Mouse (Mus musculus): ENCODE data around the gene Prkag3. TPM values are rescaled to one million over a fixed set of nuclear protein-coding genes. Genes with fewer than 3 reads are reported as not detected.

The Prkag3 gene
- polyA plus RNA-seq, 1 experiment from 2014 or later = 0.40 TPM

- no peak overlapping the region for H3K4me2 ChIP-seq
- no peak overlapping the region for H3K4me3 ChIP-seq (replicated peaks)
- 86% methylated on average over 4 of the region's 4 CpGs for WGBS
- peaks cover 8% of the 10 kb centered on the region; the same call in 1 of the 2 replicates for H3K27me3 ChIP-seq (replicated peaks)
- H3K9me3 ChIP-seq (replicated peaks) = no peaks in the 10 kb centered on the region
- no peaks in the 10 kb centered on the region for H3K36me3 ChIP-seq
- peaks cover 11% of the 10 kb centered on the region for H3K4me1 ChIP-seq
- no peak for ATAC-seq (ENCODE audit: low FRiP score)
- no peak overlapping the region for H3K9ac ChIP-seq (replicated peaks)
- H3K27ac ChIP-seq (replicated peaks) = no peak overlapping the region
Measured at GRCm38 (mm10) chr1:74712046-74712445, 37.0 kb downstream of the Prkag3 start.

DNA sequence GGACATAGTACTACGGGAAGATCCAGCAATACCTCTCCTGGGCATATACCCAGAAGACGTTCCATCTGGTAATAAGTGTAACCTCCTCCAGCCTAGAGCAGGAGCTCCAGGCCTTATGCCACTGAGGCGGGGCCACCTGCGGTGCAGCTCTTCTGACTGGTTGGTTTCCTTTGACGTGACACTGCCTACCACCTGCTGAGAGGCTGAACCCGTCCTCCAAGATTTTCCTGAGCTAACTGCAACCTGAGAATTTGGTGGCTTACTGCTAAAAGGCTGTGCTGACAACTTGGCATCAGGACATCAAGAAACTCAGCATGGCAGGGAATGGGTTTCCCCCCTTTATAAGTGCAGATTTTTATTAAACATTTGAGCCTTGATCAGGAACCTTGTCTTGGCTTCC lies 39.5 kb downstream of the Prkag3 start:
- no peak for ATAC-seq (ENCODE audit: low FRiP score)
- H3K36me3 ChIP-seq = no peaks in the 10 kb centered on the region
- H3K27ac ChIP-seq (replicated peaks) = no peak overlapping the region
- H3K27me3 ChIP-seq (replicated peaks) = peaks cover 8% of the 10 kb centered on the region; the same call in 1 of the 2 replicates
- peaks cover 11% of the 10 kb centered on the region for H3K4me1 ChIP-seq
- 39% methylated on average over 6 of the region's 6 CpGs for WGBS
- no peak overlapping the region for H3K9ac ChIP-seq (replicated peaks)
- H3K9me3 ChIP-seq (replicated peaks) = no peaks in the 10 kb centered on the region
- no peak overlapping the region for H3K4me3 ChIP-seq (replicated peaks)
- no peak overlapping the region for H3K4me2 ChIP-seq

DNA sequence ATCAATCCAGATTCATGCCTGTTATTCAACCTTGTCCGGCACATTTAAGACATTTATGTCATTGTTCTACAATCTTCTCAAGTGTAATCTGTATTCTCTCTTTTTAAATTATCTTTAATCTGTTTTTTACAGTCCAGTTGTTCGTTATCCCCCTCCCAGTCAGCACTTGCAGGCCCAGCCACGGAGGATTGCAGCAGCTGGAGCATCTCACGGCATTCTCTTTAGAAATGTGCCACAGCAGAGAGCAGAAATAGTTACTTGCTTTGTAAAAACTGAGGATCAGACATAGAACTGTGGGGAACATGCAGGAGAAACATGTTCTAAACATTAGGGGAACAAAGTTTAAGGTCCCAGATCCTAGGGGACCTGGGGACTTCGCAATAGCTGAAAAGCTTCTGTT lies 44.0 kb downstream of the Prkag3 start:
- WGBS = 54% methylated on average over 5 of the region's 5 CpGs
- Histone ChIP-seq H3K27ac (replicated peaks) (no peak overlapping the region), H3K9me3 (replicated peaks) (no peaks in the 10 kb centered on the region), H3K4me1 (no peaks in the 10 kb centered on the region), H3K4me3 (replicated peaks) (no peak overlapping the region), H3K9ac (replicated peaks) (no peak overlapping the region), H3K4me2 (no peak overlapping the region), H3K36me3 (peaks cover 3% of the 10 kb centered on the region; the same call in 1 of the 2 replicates), H3K27me3 (replicated peaks) (no peaks in the 10 kb centered on the region)
- ATAC-seq (ENCODE audit: low FRiP score) = no peak

DNA sequence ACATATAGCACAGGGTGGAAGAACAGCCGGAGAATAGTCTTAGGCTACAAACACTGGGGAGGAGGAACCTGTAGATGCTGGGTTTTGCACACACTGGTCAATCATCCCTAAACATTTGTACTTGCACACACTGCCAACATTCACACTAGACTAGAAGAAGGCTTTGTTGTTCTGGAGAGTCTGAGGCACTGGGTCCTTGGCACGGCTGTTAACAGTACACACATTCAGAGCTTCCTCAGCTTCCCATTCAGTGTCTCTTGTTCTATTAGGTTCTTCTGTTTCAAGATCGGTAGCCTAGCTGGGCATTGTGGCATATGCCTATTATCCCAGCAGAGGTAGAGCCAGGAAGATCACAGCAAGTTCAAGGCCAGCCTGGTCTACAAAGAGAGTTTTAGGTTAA lies 44.9 kb downstream of the Prkag3 start:
- Histone ChIP-seq H3K4me3 (replicated peaks) (no peak overlapping the region), H3K27me3 (replicated peaks) (no peaks in the 10 kb centered on the region), H3K9ac (replicated peaks) (no peak overlapping the region), H3K27ac (replicated peaks) (no peak overlapping the region; the same call in 1 of the 2 replicates), H3K9me3 (replicated peaks) (no peaks in the 10 kb centered on the region), H3K36me3 (peaks cover 5% of the 10 kb centered on the region), H3K4me1 (no peaks in the 10 kb centered on the region), H3K4me2 (no peak overlapping the region)
- ATAC-seq (ENCODE audit: low FRiP score) = no peak
- 63% methylated on average over 3 of the region's 3 CpGs for WGBS

- Histone ChIP-seq H3K4me2 (no peak overlapping the region), H3K4me1 (no peaks in the 10 kb centered on the region), H3K9me3 (replicated peaks) (no peaks in the 10 kb centered on the region), H3K4me3 (replicated peaks) (no peak overlapping the region), H3K27ac (replicated peaks) (no peak overlapping the region), H3K36me3 (peaks cover 26% of the 10 kb centered on the region), H3K27me3 (replicated peaks) (no peaks in the 10 kb centered on the region), H3K9ac (replicated peaks) (no peak overlapping the region)
- WGBS = 88% methylated on average over 6 of the region's 6 CpGs
- no peak for ATAC-seq (ENCODE audit: low FRiP score)
Measured at GRCm38 (mm10) chr1:74702142-74702553, 46.9 kb downstream of the Prkag3 start.

GRCm38 (mm10) chr1:74698791-74699190 lies 50.2 kb downstream of the Prkag3 start:
- no peaks in the 10 kb centered on the region for H3K27me3 ChIP-seq (replicated peaks)
- H3K36me3 ChIP-seq = peaks cover 50% of the 10 kb centered on the region
- H3K9ac ChIP-seq (replicated peaks) = no peak overlapping the region
- ATAC-seq (ENCODE audit: low FRiP score) = no peak
- no peaks in the 10 kb centered on the region for H3K9me3 ChIP-seq (replicated peaks)
- H3K4me1 ChIP-seq = no peaks in the 10 kb centered on the region
- no peak overlapping the region for H3K4me3 ChIP-seq (replicated peaks)
- 100% methylated on average over 1 of the region's 1 CpGs for WGBS
- no peak overlapping the region for H3K4me2 ChIP-seq
- H3K27ac ChIP-seq (replicated peaks) = no peak overlapping the region

DNA sequence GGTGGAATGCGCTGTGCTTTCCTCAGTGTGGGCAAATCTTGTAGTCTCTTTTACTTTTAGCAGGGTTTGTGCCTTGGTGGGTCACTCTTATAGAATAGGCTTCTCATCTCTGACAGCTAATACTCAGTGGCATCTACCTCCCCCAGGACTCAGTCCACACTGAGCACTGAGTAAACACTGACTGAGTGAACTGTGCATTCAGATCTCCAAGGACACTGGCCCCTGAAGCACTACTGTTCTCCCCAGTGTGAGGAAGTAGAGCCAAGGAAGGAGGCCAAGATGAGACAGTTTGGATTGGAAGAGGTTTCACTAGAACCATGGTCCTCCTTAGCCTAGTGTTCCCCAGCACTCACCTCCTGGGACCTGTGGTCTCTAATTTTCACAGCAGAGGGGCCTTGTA lies 50.7 kb downstream of the Prkag3 start:
- Histone ChIP-seq H3K4me2 (no peak overlapping the region), H3K27ac (replicated peaks) (no peak overlapping the region), H3K4me1 (no peaks in the 10 kb centered on the region), H3K9me3 (replicated peaks) (no peaks in the 10 kb centered on the region), H3K27me3 (replicated peaks) (no peaks in the 10 kb centered on the region), H3K4me3 (replicated peaks) (no peak overlapping the region), H3K9ac (replicated peaks) (no peak overlapping the region), H3K36me3 (peaks cover 50% of the 10 kb centered on the region)
- WGBS = 100% methylated on average over 1 of the region's 1 CpGs
- ATAC-seq (ENCODE audit: low FRiP score) = no peak

DNA sequence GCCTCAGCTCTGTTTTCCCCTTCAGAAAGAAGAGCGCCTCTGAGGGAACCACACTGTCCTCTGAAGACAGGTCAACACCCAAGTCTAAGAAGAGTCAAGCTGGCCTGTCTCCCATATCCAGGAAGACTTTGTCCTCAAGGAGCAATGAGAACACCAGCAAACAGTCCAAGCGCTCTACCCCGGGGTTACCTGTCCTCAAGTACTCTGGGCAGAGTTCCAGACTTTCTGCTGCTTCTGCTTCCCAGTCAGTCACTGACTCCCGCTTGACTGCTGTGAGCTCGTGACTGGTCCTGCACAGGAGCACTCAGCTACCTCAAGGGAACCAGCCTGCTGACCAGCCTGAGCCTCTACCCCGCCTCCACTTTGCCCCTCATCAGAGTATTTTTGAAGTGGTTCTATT lies 51.6 kb downstream of the Prkag3 start:
- WGBS = 98% methylated on average over 6 of the region's 6 CpGs
- H3K27ac ChIP-seq (replicated peaks) = no peak overlapping the region
- H3K36me3 ChIP-seq = peaks cover 52% of the 10 kb centered on the region
- no peaks in the 10 kb centered on the region for H3K27me3 ChIP-seq (replicated peaks)
- no peaks in the 10 kb centered on the region for H3K9me3 ChIP-seq (replicated peaks)
- H3K4me3 ChIP-seq (replicated peaks) = no peak overlapping the region
- H3K9ac ChIP-seq (replicated peaks) = no peak overlapping the region
- ATAC-seq (ENCODE audit: low FRiP score) = no peak
- H3K4me2 ChIP-seq = no peak overlapping the region
- no peaks in the 10 kb centered on the region for H3K4me1 ChIP-seq

DNA sequence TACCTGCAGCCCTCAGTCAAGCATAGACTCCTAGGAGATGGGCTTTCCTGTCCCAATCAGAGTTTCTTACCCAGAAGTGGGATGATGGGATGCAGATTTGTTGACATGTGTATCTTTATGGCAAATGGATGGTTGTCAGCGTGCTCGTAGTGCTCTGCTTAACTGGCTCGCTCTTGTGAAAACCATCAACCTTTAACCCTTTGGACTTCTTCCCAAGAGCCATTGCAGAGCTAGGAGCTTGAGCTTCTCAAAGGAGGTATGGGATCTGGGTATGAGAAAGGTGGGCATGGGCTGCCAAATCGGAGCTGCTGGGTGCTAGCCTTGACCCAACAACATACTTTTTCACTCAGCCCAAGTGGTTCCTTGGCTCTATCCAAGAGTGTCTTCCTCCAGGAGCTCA lies 53.2 kb downstream of the Prkag3 start:
- 93% methylated on average over 4 of the region's 4 CpGs for WGBS
- Histone ChIP-seq H3K4me1 (no peaks in the 10 kb centered on the region), H3K9me3 (replicated peaks) (no peaks in the 10 kb centered on the region), H3K36me3 (peaks cover 66% of the 10 kb centered on the region), H3K27me3 (replicated peaks) (no peaks in the 10 kb centered on the region), H3K9ac (replicated peaks) (no peak overlapping the region), H3K27ac (replicated peaks) (no peak overlapping the region), H3K4me3 (replicated peaks) (no peak overlapping the region), H3K4me2 (no peak overlapping the region)
- ATAC-seq (ENCODE audit: low FRiP score) = no peak

DNA sequence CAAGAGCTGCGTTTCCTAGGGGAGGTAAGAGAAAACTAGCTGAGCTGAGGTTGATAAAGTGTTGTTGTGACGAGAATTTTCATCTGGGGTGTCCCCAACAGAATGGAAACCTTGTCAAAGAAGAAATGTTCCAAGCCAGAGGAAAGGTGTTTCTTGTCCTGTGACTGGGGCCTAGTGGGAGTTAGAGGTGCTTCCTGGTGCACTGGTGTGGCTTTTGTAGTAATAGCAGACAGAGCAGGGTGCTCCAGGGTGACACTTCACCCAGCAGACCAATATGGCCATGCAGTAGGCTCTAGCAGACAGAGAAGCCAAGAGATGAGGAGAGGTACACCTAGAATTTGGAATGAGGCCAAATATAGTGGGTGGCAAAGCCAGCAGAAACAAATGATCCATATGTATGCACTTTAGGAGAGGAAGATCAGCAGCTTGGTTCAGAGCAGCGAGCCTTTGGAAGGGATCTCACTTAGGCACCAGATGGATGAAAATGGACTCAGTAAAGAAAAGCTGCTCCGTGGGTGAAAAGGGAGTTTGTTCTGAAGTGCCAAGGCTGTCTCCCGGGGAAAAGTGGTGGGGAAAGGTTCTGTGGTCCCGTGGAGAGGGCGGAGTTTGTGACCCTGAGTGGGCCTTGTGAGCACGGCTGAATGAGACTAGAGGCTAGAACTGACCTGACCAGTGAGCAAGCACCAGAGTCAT lies 55.0 kb downstream of the Prkag3 start:
- Histone ChIP-seq H3K9me3 (replicated peaks) (no peaks in the 10 kb centered on the region), H3K4me1 (no peaks in the 10 kb centered on the region), H3K4me2 (no peak overlapping the region), H3K4me3 (replicated peaks) (no peak overlapping the region), H3K27me3 (replicated peaks) (no peaks in the 10 kb centered on the region), H3K9ac (replicated peaks) (no peak overlapping the region), H3K27ac (replicated peaks) (no peak overlapping the region), H3K36me3 (peaks cover 77% of the 10 kb centered on the region)
- ATAC-seq (ENCODE audit: low FRiP score) = no peak
- WGBS = 92% methylated on average over 8 of the region's 8 CpGs
